Mouse (Mus musculus): ENCODE data around the gene Meaf6.

DNA sequence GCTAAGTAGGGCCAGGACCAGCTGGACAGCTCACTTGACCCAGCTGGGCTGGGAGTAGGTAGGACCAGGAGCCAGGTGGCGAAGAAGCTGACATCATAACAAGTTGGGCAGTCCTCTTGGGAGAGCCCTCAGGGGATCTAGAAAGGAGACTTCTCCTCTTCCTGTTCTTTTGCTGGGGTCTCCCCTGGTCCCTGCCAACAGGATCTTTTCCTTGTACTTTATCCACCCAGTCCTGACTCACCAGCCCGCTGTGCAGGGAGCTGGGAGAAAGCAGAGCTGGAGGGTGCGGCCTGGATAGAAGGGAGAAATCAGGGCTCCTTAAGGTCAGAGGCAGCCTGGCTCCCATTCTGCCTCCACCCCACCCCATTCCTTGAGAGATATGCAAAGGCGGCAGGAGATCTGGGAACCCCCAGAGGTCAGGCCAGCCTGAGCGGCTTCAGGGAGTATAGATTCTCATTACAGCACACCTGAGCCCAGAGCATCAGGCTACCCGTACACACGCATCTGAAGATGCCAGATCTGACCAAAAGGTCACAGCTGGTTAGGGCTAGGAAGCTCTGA, 40.5 kb downstream of the Meaf6 start:
- TF ChIP-seq CTCF (IDR thresholded peaks at IDR 0.05; ENCODE audit: low read depth, low read length) (no peak), POLR2AphosphoS5 (IDR thresholded peaks at IDR 0.05; ENCODE audit: insufficient replicate concordance, low read depth, low read length) (no peak)
